Mouse (Mus musculus) neural tube, embryonic 13.5 days (tissue): ENCODE measurements around the gene Zfp978. TPM values are rescaled to one million over a fixed set of nuclear protein-coding genes. Genes with fewer than 3 reads are reported as not detected.
A peak's percentile ranks its signal among the peaks of the same experiment; 100 is the strongest.
"Not testable (repeated sequence)": the region's sequence is repeated elsewhere in the genome, so short reads cannot be mapped to it uniquely, and the experiment has no call there.

Experiments
- ATAC-seq: fragments of 200-750 bp; cut with Nextera tagmentation; 2 replicates; pipeline ENCODE4 v1.8.0; 2017; ENCODE audit warnings: low read depth, mild to moderate bottlenecking, moderate TSS enrichment, moderate library complexity
- H3K27ac ChIP-seq: fragments of 300-500 bp; sonication (generic); replicated peaks from 2 replicates; pipeline ENCODE4 v1.5.1; 2015; ENCODE audit warnings: moderate library complexity, mild to moderate bottlenecking, inconsistent platforms
- H3K27me3 ChIP-seq: fragments of 300-500 bp; sonication (generic); 2 replicates; pipeline ENCODE4 v1.6.1; 2015; ENCODE audit warnings: mild to moderate bottlenecking, inconsistent platforms
- H3K36me3 ChIP-seq: fragments of 300-500 bp; sonication (generic); 2 replicates; pipeline ENCODE4 v1.6.1; 2015; ENCODE audit warnings: mild to moderate bottlenecking, inconsistent platforms
- H3K4me1 ChIP-seq: fragments of 300-500 bp; sonication (generic); replicated peaks from 2 replicates; pipeline ENCODE4 v1.6.1; 2015; ENCODE audit warnings: inconsistent platforms
- H3K4me2 ChIP-seq: fragments of 300-500 bp; sonication (generic); 2 replicates; pipeline ENCODE4 v1.6.1; 2015; ENCODE audit warnings: inconsistent platforms, mild to moderate bottlenecking, moderate library complexity
- H3K4me3 ChIP-seq: fragments of 300-500 bp; sonication (generic); 2 replicates; pipeline ENCODE4 v1.5.1; 2015; ENCODE audit warnings: mild to moderate bottlenecking, inconsistent platforms
- H3K9ac ChIP-seq: fragments of 300-500 bp; sonication (generic); 2 replicates; pipeline ENCODE4 v1.6.1; 2015; ENCODE audit warnings: moderate library complexity, mild to moderate bottlenecking, inconsistent platforms
- H3K9me3 ChIP-seq: fragments of 300-500 bp; sonication (generic); 2 replicates; pipeline ENCODE4 v1.6.1; 2016; ENCODE audit warnings: inconsistent platforms
- WGBS: fragments of 180-500 bp; shearing (Covaris S2); methylation state at CpG from one replicate; pipeline ENCODE4 v1.1.7; 2015; 5-methylcytosine and 5-hydroxymethylcytosine counted together
- polyA plus RNA-seq: library from polyadenylated mRNA; unstranded; fragments of >200 nt; fragmentation: Nextera tagmentation; extraction: Ambion mirVana; gene quantifications from 2 replicates; pipeline ENCODE4 v1.2.1, GENCODE M21; 2015

Zfp978 gene
- polyA plus RNA-seq = not detected in 2 replicates

DNA sequence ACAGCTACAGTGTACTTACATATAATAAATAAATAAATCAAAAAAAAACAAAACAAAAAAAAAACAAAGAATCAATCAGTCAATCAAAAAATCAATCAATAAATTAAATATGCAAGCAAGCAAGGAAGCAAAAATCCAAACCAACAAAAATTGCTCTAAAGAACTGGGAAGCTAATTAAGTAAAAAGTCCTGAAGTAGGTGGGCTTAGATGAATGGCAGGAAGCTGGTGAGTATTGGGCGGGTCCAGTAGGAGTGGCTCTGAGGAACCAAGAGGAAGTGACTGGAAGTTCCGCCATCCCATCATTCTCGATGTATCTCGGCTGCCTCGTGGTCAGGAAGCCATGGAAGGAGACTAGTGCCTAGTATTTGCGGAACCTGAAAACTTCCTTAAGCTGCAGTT lies at the start of gene Zfp978:
Gene Zfp978, plus strand, starts transcription at position 301 of the 400 bp plus-strand sequence.
- H3K4me3 ChIP-seq, H3K4me2 ChIP-seq, H3K27me3 ChIP-seq, H3K9ac ChIP-seq, H3K9me3 ChIP-seq, H3K36me3 ChIP-seq, ATAC-seq, H3K4me1 ChIP-seq, H3K27ac ChIP-seq: not testable (repeated sequence)
- WGBS = no CpG with 5 or more reads among the region's 6 CpGs

DNA sequence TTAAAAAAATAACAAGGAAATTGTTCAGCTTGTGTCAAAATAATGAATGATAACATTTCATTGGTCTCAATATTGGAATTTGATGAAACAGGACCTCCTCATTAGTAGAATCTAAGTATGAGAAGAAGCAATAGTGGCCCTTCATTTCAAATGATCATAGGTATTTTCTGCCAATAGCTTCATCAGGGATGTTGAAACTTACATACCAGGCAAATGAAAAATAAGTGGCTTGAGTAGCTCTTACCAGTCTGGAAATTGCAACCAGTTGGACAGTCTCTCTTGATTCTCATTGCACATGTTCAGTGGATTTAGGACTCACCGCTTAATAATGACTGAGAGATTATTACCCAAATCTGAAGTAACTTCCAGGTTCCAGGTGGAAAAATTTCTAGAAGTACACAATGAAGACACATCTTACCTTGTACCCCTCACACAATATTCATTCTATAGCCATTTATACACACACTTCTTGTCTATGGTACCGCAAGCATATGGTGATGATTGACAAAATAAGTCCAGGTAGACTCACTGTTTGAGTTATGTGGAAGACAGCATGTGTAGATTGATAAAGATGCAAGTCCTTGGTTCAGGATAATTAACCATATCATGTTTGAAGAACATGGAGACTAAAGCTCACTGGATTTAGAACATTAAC lies 25.9 kb upstream of the Zfp978 start:
- peak; percentile 50; the same call in 1 of the 2 replicates for ATAC-seq
- peaks cover 67% of the 10 kb centered on the region for H3K9me3 ChIP-seq
- not testable (repeated sequence) for H3K4me1 ChIP-seq, H3K4me2 ChIP-seq, H3K9ac ChIP-seq, H3K27me3 ChIP-seq, H3K27ac ChIP-seq, H3K4me3 ChIP-seq, H3K36me3 ChIP-seq
- 93% methylated on average over 2 of the region's 2 CpGs for WGBS

DNA sequence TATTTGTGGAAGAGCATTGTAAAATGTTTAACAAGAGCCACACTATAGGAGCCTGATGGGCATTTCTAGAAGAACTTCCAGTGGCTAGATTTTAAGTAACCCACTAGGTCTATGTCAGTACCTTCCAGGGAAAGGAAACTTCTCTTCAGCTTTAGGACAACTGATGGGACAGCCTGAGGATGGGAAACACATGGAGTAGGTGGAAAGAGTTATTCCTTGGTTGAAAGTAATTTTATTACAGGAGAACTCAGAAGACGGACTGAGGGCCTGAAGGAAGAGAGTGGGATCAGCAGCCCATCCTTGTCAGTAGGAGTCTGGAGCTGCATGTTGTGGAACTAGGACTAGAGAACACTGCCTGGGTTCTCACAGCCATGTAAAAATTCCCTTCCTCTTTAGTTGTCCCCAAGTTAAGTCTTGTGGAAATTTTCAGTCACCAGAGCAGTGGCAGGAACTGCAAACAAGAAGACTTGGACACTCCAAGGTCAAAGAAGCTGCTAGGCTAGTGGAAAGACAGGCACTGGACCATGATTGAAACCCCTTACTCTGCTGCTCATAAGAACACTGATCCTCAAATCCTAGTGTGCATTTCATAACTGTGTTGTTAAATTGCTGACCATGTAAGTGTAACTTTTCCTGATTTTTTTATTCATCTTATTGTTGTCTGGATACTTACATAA lies 25.3 kb upstream of the Zfp978 start:
- not testable (repeated sequence) for H3K9ac ChIP-seq, H3K27me3 ChIP-seq, H3K4me2 ChIP-seq, H3K4me3 ChIP-seq, H3K4me1 ChIP-seq, H3K27ac ChIP-seq, H3K36me3 ChIP-seq
- ATAC-seq = peak; percentile 43; the same call in 1 of the 2 replicates
- 33% methylated on average over 1 of the region's 1 CpGs for WGBS
- H3K9me3 ChIP-seq = peaks cover 72% of the 10 kb centered on the region

DNA sequence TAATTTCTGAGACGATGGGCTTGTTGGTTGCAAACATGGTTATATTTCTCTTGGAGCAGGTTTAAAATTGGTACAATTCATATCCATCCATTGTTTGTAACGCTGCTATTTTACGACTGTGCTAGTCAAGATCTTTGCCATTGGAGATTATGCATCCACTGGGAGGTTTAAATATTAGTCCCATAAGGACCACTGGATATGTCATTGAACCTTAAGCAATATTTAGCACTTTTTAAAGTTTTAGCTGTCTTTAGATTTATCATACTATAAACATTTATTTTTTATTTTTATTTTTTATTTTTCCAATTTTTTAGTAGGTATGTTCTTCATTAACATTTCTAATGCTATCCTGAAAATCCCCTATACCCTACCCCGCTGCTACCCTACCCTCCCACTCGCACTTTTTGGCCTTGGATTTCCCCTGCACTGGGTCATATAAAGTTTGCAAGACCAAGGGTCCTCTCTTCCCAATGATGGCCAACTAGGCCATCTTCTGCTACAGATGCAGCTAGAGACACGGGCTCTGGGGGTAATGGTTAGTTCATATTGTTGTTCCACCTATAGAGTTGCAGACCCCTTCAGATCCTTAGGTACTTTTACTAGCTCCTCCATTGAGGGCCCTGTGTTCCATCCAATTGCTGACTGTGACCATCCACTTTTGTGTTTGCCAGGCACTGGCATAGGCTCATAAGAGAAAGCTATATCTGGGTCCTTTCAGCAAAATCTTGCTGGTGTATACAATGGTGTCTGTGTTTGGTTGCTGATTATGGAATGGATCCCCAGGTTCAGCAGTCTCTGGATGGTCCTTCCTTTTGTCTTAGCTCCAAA lies 24.5 kb upstream of the Zfp978 start:
- not testable (repeated sequence) for H3K4me1 ChIP-seq, H3K4me2 ChIP-seq, H3K27ac ChIP-seq, H3K27me3 ChIP-seq, H3K9ac ChIP-seq, H3K4me3 ChIP-seq, H3K36me3 ChIP-seq
- peaks cover 73% of the 10 kb centered on the region for H3K9me3 ChIP-seq
- peak; percentile 40; the same call in 1 of the 2 replicates for ATAC-seq
- WGBS = 69% methylated on average over 6 of the region's 6 CpGs

DNA sequence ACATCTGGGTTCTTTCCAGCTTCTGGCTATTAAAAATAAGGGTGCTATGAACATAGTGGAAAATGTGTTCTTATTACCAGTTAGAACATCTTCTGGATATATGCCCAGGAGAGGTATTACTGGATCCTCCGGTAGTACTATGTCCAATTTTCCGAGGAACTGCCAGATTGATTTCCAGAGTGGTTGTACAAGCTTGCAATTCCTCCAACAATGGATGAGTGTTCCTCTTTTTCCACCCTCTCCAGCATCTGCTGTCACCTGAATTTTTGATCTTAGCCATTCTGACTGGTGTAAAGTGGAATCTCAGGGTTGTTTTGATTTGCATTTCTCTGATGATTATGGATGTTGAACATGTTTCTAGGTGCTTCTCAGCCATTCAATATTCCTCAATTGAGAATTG lies 23.6 kb upstream of the Zfp978 start:
- H3K36me3 ChIP-seq, H3K9ac ChIP-seq, ATAC-seq, H3K4me2 ChIP-seq, H3K4me3 ChIP-seq, H3K27ac ChIP-seq, H3K27me3 ChIP-seq, H3K4me1 ChIP-seq: not testable (repeated sequence)
- peaks cover 73% of the 10 kb centered on the region for H3K9me3 ChIP-seq
- whole genome bisulfite sequencing = 85% methylated on average over 2 of the region's 2 CpGs

DNA sequence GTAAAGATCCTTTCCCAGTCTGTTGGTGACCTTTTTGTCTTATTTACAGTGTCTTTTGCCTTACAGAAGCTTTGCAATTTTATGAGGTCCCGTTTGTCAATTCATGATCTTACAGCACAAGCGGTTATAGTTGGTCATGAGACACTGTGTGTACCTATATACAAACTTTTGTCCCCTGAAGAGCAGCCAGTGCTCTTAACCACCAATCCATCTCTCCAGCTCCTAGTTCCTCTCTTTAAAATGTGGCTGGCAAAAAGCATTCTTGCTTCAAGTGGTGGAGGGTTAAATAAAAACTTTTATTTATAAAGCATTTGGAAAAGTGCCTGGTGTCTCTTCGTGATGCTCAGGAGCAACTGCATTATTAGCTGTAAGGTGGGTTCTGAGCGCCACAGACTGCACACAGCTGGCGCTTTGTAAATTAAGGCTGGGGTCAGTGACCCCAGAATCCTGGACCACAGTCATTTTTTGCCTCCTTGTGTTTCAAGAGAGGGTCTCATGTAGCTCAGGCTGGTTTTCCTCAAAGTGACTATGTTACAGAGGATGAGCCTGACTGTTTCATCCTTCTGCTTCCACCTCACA lies 23.0 kb upstream of the Zfp978 start:
- peaks cover 76% of the 10 kb centered on the region for H3K9me3 ChIP-seq
- no peaks in the 10 kb centered on the region for H3K27me3 ChIP-seq
- no peaks in the 10 kb centered on the region for H3K36me3 ChIP-seq
- H3K9ac ChIP-seq = no peak overlapping the region
- H3K27ac ChIP-seq = no peak overlapping the region
- H3K4me3 ChIP-seq = no peak overlapping the region
- no peak; the same call in 1 of the 2 replicates for ATAC-seq
- no peaks in the 10 kb centered on the region for H3K4me1 ChIP-seq
- H3K4me2 ChIP-seq = no peak overlapping the region
- WGBS = 76% methylated on average over 5 of the region's 5 CpGs

DNA sequence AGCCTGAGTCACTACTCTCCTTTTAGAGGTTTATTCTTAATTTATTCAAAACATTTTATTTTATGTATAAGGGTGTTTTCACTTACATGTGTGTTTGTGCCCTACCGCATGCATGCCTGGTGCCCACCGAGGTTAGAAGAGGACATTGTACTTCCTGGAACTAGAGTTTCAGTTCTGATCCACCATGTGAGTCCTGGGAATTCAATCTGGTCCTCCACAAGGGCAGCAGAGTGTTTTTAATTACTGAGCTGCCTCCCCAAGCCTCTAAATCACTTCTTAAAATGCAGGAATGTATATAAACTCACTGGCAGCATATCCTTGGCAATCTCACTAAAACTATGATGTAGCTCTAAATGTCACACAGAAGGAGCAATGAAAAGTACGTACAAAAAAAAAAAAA lies 22.4 kb upstream of the Zfp978 start:
- peaks cover 77% of the 10 kb centered on the region for H3K9me3 ChIP-seq
- 83% methylated on average over 3 of the region's 3 CpGs for WGBS
- H3K36me3 ChIP-seq, ATAC-seq, H3K27ac ChIP-seq, H3K9ac ChIP-seq, H3K4me1 ChIP-seq, H3K4me3 ChIP-seq, H3K4me2 ChIP-seq, H3K27me3 ChIP-seq: not testable (repeated sequence)

DNA sequence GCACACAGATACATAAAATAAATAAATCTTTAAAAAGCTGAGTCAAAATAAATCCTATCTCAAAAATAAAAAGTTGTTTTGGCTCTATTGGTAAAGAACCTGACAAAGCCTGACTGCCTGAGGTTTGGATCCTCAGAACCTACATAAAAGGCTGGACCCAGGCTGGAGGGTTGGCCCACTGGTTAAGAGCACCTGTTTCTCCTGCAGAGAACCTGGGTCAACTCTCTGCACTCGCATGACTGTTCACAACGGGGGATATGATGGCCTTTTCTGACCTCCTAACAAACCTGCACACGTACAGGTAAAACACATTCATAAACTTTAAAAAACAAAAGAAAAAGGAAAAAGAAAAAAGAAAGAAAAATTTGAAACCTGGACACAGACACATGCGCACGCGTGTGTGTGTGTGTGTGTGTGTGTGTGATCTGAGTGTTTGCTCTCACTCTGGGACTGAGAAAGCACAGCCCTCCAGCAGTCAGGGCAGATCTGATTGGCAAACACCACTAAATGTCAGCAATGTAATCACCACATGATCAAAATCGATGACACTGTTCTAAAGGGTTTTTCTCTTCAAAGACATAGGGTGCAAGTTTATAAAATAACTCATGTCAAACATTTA lies 21.4 kb upstream of the Zfp978 start:
- WGBS = 72% methylated on average over 7 of the region's 7 CpGs
- H3K4me1 ChIP-seq, H3K4me3 ChIP-seq, H3K36me3 ChIP-seq, H3K4me2 ChIP-seq, H3K27ac ChIP-seq, ATAC-seq, H3K9ac ChIP-seq, H3K27me3 ChIP-seq: not testable (repeated sequence)
- H3K9me3 ChIP-seq = peaks cover 74% of the 10 kb centered on the region

DNA sequence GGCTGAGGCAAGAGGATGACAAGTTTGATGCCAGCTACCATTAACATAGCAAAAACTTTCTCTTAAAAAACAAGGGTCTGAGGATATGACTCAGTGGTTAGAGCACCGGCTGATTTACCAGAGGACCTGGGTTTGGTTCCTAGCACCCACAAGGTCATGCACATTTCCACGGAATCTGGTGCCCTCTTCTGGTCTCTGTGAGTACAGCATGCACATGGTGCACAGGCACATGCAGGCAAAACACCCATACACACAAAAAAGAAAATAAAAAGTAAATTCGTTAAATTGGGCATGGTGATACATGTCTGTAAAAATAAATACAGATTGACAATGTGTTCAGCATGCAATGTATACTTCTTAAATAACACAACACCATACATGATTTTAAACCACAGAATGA lies 20.9 kb upstream of the Zfp978 start:
- not testable (repeated sequence) for ATAC-seq, H3K4me2 ChIP-seq, H3K4me3 ChIP-seq, H3K9ac ChIP-seq, H3K4me1 ChIP-seq, H3K27ac ChIP-seq, H3K36me3 ChIP-seq, H3K27me3 ChIP-seq
- 70% methylated on average over 3 of the region's 3 CpGs for WGBS
- H3K9me3 ChIP-seq = peaks cover 74% of the 10 kb centered on the region

DNA sequence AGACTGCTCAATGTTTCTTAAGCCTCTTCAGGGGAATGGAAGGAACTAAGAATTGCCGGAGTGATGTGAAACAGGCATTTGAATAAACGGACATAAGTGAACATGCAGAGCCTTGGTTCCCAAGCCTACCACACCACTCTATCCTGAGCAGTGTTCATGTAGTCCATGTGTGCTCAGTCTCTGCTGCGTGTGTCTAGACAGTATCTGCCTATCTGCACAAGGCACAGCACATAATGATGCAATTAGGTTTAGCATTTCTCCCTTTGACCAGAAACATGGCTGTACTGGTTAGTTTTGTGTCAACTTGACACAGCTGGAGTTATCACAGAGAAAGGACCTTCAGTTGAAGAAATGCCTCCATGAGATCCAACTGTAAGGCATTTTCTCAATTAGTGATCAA lies 20.2 kb upstream of the Zfp978 start:
- H3K27me3 ChIP-seq, H3K4me1 ChIP-seq, H3K4me2 ChIP-seq, H3K27ac ChIP-seq, H3K9ac ChIP-seq, ATAC-seq, H3K36me3 ChIP-seq, H3K4me3 ChIP-seq: not testable (repeated sequence)
- H3K9me3 ChIP-seq = peaks cover 69% of the 10 kb centered on the region
- WGBS = 86% methylated on average over 3 of the region's 3 CpGs

DNA sequence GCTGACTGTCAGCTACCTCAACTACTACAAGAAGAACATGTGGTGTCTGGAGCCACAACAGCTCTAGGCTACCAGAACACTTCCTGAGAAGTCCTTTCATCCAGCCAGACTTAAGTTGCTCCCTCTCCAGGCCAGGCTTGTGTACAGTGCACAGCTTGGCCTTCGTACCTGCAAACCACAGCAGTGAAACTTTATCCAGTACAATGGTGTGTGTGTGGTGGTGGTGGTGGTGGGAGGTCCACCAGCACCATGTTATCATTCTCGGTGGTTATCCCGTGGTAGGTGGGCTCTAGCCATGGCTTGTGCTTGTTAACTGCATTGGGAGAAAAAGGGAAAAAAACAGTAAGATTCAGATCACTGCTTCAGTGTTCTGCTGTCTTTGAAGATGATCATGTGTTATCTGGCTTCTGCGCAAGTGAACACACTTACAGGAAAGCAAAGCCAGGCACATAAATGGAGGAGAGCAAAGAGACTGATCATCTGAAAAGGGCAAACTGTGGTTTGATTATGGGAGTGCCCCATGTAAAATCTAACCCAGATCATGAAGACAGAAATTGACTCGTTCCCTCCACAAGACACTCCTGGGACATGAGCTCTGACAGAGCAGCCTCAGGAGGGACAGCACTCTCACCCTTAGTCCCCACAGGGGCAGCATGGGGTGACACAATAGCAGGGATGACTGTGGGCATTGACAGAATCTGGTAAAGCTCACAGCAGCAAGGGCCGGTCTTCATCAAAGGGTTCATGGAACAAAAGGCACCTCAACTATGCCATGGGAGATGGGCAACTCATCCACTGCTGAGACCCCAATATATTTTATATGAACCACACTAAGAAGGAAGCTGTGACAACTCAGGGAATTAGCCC lies 17.8 kb upstream of the Zfp978 start:
- H3K27me3 ChIP-seq, H3K9ac ChIP-seq, H3K27ac ChIP-seq, H3K4me2 ChIP-seq, H3K4me1 ChIP-seq, H3K4me3 ChIP-seq, H3K36me3 ChIP-seq: not testable (repeated sequence)
- peak; percentile 83 for ATAC-seq
- WGBS = 76% methylated on average over 6 of the region's 6 CpGs
- peaks cover 65% of the 10 kb centered on the region for H3K9me3 ChIP-seq
